Mouse (Mus musculus) frontal cortex, postnatal 10 days (tissue): ENCODE results near the gene Slc6a21.
A peak's percentile ranks its signal among the peaks of the same experiment; 100 is the strongest.
"Not testable (repeated sequence)": the region's sequence is repeated elsewhere in the genome, so short reads cannot be mapped to it uniquely, and the experiment has no call there.

Experiments
- DNase-seq, 2 experiments: peaks; one replicate each; pipeline ENCODE4 v3.0.0; 2022; ENCODE audit warnings: low spot score in 2 of 2, mixed read lengths in 1 of 2

Slc6a21 gene

DNA sequence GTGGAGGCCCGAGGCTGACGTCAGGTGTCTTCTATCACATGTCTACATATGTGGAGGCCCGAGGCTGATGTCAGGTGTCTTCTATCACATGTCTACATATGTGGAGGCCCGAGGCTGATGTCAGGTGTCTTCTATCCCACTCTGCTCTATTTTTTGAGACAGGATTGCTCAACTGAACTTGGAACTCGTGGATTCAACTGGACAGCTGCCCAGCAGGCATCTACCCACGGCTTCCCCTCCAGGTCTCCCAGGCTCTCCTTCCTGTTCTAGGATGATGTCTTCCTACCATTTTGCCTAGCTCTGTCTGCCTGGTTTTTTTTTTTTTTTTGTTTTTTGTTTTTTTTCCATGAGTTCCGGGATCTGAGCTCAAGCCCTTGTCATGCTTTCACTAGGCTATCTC lies 21.5 kb upstream of the Slc6a21 start:
- not testable (repeated sequence) for DNase-seq

DNA sequence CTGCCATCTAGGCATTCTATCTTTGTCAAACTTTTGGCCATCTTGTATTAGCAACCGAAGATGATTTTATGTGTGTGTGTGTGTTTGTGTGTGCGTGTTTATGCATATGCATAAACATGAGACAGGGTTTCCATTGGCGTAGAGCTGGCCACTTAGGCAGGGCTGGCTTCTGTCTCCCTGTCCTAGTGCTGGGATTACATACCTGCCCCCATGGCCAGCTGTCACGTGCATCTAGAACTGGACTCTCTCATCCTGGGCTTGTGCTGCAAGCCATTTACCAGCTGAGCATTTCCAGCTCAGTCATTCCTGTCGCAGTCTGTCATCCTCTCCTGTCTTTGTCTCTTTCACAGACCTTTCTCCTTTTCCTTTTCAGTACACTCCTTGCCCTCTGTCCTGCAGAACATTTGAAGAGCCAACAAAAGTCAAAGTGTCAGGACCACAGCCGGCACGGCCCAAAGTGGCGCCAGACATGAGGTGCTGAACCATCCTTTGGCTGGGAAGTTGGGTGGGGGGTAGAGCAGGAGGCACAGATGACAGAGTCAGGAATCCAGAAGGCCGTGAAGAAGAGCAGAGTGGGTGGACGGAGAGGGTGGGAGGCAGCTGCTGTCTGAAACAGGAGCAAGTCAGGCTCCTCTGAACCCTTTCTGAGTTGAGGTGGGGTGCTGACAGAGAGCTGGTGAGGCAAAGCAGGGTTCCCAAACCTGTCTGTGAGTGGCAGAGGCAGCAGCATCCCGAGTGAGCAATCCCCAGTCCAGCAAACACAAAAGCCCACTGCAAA lies 20.1 kb upstream of the Slc6a21 start:
- no peak for DNase-seq

DNA sequence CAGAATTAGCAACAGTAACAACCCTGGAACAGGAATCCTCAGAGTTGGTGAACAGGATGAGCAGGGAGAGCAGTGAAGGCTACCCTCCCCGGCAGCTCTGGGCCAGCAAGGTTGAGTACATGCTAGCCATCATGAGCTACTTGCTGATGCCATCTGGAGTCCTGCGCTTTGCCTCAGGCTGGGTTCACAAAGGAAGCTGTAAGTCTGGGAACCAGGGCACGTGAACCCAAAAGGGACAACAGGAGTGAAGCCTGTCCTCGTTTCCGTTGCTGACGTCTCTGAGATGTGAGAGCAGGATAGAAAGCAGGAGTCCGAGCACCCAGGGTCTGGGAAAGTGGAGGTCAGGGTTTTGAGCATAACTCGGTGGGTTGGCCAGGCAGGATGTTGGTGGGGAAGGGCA lies 18.0 kb upstream of the Slc6a21 start:
- no peak for DNase-seq

DNA sequence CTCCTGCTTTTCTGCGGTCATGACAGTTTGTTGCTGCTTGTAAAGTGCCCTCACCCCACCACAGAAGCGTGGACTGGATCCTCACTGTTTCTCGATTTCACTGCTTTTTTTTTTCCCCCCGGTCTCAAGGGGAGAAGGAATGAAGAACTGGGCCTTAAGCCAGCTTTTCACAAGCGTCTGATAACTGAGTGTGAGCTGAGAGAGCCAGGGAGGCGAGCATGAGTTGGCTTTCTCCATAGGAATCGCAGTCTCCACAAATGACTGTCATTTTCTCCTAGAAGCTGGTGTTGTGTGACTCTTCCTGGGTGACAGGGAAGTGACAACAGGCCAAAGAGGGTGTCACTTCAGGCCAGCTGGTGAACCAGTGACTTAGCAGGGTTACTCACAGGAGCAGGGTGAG lies 15.0 kb upstream of the Slc6a21 start:
- no peak for DNase-seq

DNA sequence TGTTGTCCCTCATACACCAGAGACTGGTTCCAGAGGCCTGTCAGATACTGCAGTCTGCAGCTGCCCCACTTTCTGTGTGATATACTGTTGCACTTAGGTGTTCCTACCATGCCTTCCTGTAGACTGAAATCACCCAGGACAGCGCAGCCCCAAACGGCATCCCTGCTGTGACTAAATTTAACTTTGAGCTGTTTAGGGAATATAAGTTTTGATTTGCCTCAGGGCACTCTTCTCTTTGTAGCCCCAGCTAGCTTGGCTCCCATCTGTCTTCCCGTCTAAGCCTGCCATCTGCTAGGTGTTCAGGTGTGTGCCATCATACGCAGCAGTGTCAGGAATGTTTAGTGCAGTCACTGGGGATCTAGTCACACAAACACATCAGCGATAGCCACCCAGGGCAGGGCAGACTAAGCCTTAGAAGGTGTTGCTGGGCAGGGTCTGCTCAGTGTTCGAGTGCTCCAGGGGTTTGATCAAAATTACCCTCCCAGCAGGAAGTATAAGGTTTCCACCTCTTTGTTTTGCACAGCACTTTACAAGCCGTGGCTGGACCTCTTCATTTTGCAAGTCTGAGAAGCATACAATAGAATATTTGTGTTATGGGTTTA lies 14.2 kb upstream of the Slc6a21 start:
- no peak for DNase-seq

DNA sequence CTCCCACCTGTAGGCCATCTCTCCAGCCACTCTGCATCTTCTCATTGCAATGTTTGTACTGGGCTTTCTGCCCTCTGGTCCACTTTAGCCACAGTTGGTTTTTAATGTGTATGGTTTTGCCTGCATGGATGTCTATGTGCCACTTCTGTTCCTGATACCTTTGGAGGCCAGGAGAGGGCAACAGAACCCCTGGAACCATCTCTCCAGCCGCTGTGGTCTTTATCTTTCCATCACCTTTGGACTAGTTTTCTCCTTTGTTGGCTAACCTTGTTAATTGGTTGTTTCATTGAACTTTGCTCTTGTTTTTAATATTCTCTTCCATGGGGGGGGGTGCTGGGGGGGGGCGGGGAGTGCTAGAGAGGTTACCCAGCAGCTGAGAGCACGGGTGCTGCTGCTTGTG lies 13.0 kb upstream of the Slc6a21 start:
- DNase-seq = no peak

DNA sequence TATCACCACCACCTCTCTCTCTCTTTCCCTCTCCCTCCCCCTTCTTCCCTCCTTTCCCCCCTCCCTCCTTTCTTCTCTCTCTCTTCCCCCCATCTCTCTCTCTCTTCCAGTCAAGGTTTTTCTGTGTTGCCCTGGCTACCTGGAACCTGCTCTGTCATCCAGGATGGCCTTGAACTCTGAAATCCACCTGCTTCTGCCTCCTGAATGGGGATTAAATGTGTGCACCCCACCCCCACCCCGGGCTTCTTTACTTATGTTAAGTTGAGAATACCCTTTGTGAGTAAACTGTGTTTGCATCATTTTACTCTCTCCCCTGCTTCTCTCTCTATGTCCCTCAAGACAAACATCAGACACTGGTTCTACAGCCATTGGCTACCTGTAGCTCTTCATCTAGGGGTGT lies 11.8 kb upstream of the Slc6a21 start:
- no peak for DNase-seq

DNA sequence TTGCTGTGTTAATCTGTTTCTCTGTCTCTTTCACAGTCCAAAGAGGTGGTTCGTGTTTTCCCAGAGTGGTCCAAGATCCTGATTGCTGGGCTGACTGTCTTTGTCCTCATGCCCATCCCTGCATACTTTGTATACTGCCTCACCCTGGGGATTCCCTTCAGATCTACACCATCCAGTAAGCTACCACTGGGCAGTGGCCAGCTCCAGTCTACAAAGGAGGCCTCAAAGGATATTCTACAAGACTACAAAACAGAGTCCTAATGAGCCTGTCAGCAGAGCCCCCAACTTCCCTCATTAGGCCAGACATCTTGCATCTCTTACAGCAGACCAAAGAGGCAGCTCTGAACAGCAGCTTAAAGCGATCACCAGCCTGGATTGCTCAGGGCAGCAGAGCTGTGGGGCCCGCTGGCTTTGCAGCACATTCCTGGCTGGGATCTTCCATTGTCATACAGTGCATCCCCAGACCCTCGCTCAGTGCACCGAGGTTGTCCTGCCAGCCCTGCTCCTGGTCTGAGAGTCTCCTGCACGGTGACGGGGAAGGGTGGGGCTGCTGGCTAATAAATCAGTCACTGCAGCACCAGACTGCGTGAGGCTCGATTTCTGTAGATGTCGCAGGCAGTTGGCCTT lies 4.4 kb upstream of the Slc6a21 start:
- DNase-seq = no peak

DNA sequence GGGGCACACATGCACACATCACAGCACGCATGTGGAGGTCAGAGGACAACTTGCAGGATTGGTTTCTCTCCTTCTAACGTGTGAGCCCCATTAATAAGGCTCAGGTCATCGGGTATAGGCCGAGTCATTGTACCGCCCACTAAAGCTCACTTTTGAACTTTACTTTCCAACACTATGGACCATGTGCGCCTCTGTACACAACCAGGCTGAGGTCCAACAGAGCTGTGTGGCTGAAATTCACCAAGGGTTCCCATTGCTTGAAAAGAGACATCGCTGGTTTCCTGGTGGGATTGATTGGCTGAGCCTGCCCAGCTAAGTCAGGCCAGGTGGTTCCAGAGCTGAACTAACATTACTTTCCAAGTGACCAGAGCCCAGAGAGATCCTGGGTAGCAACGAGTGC lies 3.6 kb upstream of the Slc6a21 start:
- DNase-seq = no peak

DNA sequence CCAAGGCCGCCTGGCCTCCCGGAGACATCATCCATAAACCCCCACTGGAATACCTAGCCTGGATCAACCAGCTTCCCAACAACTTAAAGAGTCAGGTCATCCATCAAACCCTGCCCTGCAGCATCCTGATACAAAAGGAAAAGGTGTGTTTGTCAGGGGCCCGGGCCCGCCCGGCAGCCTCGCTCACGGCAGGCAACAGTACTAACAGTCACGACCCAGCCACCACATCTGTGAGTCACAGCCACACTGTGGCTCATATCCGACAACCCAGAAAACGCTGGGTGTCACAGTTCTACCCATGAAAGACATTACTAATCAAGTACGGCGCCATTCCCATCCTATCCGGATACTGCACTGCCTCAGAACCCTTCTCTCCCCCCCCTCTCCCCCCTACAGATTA lies 9.2 kb downstream of the Slc6a21 start:
- no peak for DNase-seq

DNA sequence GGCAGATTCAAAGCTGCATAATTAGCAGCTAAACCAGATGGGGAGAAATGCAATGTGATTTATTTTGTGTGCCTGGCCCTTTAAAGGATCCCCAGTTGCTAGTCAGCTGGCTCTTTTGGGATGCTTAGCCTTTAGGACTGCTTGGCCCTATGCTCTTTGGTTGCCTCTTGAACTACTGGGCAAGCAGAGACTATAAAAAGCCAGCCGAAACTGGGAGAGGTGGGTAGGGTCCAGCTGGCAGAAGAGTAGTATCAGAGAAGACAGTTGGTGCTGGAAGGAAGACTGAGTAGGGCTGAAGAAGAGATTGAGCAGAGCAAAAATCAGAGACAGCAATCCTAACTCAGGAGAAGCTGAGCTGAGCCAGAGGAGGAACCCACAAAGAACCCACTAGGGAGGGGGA lies 19.3 kb downstream of the Slc6a21 start:
- DNase-seq = no peak

DNA sequence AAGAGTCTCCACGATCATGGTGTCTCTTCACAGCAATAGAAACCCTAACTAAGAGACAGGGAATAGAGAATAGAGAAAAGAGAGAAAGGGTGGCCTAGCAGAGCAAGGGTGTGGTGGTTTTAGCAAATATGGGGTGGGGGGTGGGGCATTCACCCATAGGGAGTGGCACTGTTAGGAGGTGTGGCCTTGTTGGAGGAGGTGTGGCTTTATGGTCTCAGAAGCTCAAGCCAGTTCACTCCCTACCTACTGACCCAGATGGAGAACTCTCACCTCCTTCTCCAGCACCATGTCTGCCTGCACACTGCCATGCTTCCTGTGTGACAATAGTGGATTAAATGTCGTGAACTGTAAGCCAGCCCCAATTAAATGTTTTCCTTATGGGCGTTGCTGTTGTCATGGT lies 20.2 kb downstream of the Slc6a21 start:
- no peak for DNase-seq

DNA sequence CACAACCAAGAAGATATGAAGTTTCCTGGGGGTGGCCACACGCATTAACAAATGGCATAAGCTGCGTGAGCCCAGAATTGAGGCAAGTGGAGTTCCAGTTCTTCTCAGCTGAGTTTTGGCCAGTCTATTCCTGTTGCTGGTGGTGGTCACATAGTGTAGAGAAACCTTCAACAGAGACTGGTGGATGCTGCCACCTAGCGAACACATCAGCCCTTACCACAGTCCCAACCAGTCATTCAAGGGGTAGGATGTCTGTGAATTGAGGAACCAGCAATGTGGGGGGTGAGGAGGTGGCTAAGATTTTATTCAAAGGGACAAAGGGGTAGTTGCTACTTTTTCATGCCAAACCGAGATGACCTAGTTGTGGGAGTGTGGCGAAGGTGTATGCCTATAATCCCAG lies 22.4 kb downstream of the Slc6a21 start:
- peak; percentile 72 to 75 for DNase-seq

DNA sequence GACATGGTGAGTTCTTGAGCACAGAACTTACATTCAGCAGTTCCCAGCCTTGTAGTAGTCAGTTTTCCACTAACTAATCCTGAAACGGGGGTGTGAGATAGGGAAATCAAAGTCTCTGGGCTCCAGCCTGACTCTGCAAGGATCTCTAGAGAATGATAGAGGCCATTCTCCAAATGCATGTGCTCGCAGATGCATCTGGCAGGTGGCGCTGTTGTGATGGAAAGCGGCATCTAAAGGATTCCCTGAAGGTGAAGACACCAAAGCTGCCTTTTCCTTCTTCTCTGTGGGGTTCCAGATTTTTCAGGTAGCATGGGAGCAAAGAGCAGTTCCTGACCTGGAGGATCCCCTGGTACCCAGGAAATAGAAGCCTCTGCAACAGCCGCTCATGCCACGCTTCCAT lies 23.0 kb downstream of the Slc6a21 start:
- peak in 1 of 2 experiments; percentile 69 for DNase-seq

DNA sequence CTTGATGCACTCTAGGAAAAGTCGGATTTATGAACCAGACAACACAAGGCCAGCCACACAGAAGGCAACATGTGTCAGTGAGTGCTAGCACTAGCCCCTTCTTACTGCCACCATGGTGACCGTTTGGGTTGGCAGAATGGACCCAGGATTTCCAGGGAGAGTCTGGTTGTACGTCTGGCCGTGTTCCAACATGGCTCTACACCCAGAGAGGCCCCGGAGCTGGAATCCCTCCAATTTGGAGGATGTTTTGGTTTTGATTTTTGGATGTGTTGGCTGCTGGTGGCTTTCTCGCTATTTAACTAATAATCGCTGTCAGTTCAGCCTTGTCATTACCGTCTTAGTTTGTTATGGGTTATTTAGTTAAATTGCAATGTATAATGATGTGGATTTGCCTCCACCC lies 25.3 kb downstream of the Slc6a21 start:
- DNase-seq = no peak

DNA sequence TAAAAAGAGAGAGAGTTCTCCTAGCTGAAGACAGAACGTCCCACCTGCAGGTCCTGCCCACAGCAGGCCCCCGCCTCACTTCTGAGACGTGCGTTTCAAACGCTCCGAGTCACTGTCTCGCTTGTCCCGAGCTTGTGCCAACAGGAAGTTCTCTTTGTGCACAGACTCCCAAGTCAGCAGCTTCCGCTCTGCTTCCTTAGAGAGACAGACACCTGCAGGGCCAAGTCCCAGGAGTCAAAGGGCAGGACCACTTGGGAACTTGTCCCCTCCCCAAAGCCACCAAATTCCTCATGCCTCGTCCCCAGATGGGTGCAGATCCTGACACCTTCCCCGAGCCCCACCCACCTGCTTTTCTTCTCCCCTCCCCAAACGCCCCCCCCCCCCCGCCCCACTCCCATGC lies 27.6 kb downstream of the Slc6a21 start:
- no peak for DNase-seq

DNA sequence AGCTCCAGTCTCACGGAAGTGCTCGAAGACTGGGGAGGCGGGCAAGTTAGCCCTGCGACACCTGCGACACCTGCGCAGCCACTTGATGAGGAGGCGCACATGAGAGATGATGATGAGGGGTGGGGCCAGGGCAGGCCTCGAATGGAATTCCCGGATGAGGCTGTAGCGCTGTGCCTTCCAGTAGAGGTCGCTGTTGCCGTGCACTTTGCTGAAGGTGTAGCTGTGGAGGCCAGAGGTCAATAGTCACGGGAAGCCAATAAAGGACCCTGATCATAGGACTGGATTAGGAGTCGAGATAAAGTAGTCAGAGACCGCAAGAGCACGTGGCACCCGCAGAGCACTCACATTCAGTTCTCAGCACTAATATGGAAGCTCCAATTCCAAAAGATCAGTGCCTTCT lies 28.0 kb downstream of the Slc6a21 start:
- DNase-seq = peak in 1 of 2 experiments; percentile 49

DNA sequence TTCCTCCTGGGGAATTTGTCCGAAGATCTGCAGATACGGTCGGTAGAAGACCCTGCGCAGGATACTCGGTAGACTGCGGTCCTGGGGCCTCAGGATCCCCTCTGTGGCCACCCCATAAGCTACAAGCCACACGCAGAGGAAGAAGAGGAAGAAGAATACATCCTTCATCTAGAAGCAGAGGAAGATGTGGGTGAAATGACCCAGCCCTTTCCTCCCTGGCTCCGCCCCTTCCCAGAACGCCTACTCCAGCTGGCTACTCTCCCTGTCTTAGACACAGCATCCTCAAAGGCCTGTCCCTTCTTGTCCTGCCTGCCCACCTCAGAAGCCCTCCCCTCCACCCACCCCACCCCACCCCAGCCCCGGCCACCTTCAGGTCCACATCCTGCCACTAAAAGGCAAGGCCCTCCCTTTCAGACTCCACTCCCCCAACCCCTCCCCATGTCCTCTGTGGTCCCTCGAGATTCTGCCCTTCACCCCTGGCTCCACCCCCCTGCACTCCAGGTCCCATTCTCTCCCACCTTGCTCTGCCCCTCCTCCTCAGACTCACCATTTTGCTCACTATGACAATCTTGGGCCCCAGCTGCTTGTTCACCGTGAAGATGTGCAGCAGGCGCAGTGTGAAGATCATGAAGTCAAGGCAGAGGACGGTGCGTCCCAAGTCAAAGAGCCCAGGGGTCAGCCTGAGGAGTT lies 31.4 kb downstream of the Slc6a21 start:
- no peak for DNase-seq

DNA sequence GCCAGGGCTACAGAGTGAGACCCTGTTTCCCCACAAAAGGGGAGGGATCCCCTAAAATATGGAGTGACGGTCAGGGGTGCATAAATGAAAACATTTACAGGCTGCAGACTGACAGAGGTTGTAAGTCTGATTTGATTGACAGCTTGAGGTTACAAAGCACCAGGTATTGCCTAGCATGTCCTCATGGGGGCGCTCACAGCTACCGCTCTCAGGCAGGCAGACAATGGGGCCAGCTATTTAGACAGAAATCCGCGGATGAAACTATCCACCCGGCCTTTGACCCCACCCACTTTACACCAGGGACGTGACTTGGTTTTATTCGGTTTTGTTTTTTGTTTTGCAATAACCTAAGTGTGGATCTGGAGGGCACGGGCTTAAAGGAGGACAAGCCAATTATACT lies 32.1 kb downstream of the Slc6a21 start:
- DNase-seq = no peak

DNA sequence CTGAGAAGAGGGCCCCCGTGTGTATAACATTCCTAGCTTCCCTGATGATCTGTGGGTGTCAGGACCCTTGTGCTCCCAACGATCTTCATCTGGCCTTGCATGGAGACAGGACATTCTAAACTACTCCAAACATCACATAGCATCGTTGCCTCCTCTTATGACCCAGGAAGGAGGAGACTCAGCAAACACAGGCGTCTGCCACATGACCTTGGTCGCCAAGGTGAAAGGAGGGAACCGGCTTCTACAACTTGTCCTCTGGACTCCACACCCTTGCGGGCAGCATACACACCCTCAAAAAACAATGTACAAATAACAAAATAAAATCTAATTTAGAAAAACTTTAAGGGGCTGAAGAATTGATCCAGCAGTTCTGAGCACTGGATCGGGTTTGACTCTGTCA lies 34.7 kb downstream of the Slc6a21 start:
- no peak for DNase-seq

DNA sequence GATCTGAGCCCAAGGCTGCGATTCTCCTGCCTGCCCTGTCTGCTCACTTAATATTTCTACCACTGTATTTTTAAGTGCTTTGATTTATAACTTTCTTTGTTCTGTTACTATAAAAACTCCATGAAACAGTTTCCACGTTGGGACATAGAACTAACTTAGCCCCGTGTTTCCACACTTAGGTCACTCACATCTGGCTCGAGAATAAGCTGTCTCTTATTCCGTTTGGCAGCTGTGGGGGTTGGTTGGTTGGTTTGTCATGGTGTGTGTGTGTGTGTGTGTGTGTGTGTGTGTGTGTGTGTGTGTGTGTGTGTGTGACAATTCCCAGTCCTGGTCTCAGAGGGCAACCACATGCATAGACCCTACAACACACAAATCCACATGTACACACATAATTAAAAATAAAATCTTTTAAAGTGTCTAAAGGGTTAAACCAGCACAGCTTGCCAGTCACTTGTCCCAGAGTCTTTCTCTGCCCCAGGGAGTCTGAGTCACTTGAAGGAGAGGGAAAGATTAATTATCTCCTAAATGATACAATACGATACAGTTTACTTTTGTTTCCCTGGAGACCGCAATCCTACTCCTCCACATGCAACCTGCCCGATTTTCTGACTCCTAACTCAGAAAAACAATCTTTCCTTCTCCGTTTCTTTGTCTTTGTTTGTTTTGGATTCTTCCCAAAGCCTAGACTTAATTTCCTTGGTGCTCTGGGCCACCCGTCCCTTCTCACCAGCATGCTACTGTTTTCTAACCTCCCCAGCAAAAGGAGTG lies 35.6 kb downstream of the Slc6a21 start:
- DNase-seq = no peak

DNA sequence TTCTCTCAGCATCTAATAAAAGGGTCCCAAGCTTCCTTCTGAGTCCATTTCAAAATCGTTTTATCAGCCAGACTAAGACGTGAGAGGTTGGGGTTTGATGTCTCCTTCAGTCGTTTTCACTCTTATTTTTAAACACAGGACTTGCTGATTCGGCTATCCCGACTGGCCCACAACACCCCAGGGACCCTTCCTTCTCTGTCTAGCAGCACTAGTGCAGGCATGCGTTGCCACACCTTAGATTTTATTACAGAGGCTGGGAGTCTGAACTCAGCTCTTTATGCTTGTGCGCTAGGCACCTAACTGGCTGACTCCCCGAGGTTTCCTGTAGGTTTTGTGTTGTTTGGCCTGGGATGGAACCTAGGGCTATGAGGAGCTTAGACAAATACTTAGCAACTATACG lies 36.2 kb downstream of the Slc6a21 start:
- DNase-seq = no peak
